Mouse (Mus musculus): ENCODE results near the gene Apoa5. TPM values are rescaled to one million over a fixed set of nuclear protein-coding genes. Genes with fewer than 3 reads are reported as not detected.

Apoa5 gene
- not detected in 2 replicates for polyA plus RNA-seq (2015; fragmentation: Nextera tagmentation; extraction: Ambion mirVana)

- H3K9me3 ChIP-seq (replicated peaks) = no peaks in the 10 kb centered on the region
- peaks cover 3% of the 10 kb centered on the region for H3K4me1 ChIP-seq
- no peak within 1 kb of the TSS for H3K9ac ChIP-seq (replicated peaks)
- 57% methylated on average over 7 of the region's 7 CpGs for WGBS
- H3K27ac ChIP-seq (replicated peaks) = no peak within 1 kb of the TSS
- peaks cover 25% of the 10 kb centered on the region for H3K27me3 ChIP-seq (replicated peaks)
- H3K4me3 ChIP-seq (replicated peaks) = no peak within 1 kb of the TSS
- ATAC-seq (ENCODE audit: low FRiP score) = no peak
- no peak within 1 kb of the TSS for H3K4me2 ChIP-seq
- H3K36me3 ChIP-seq = no peaks in the 10 kb centered on the region
Measured at GRCm38 (mm10) chr9:46268343-46268873, at the start of gene Apoa5. Apoa5 (plus strand) TSS chr9:46268633.

- Histone ChIP-seq H3K4me1 (no peaks in the 10 kb centered on the region), H3K9ac (replicated peaks) (no peak overlapping the region), H3K36me3 (peaks cover 49% of the 10 kb centered on the region), H3K4me2 (no peak overlapping the region), H3K27me3 (replicated peaks) (no peaks in the 10 kb centered on the region), H3K9me3 (replicated peaks) (no peaks in the 10 kb centered on the region), H3K4me3 (replicated peaks) (no peak overlapping the region), H3K27ac (replicated peaks) (no peak overlapping the region)
- 88% methylated on average over 6 of the region's 6 CpGs for WGBS
- ATAC-seq (ENCODE audit: low FRiP score) = no peak
Measured at GRCm38 (mm10) chr9:46223090-46223489, 45.3 kb upstream of the Apoa5 start.

DNA sequence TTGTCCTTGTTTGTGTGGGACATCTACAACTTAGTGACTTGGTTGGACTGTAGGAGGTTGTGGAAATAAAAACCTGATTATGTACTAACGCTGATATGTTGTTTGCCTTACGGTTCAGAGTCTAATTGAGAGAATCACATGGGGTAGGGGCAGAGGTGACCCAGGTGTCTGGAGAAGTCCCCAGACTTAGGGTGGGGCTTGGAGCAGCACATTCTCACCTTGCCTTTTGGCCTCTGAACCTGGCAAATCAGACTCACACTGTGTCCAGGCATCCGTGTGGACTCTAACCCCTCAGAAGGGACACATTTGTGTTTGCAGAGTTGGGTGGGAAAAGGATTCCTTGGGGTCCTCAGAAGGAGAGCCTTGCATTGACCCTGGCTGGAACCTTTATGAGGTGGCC, 44.3 kb upstream of the Apoa5 start:
- no peak for ATAC-seq (ENCODE audit: low FRiP score)
- Histone ChIP-seq H3K4me1 (no peaks in the 10 kb centered on the region), H3K4me2 (no peak overlapping the region), H3K9ac (replicated peaks) (no peak overlapping the region), H3K27me3 (replicated peaks) (no peaks in the 10 kb centered on the region), H3K36me3 (peaks cover 49% of the 10 kb centered on the region), H3K9me3 (replicated peaks) (no peaks in the 10 kb centered on the region), H3K4me3 (replicated peaks) (no peak overlapping the region), H3K27ac (replicated peaks) (no peak overlapping the region)
- WGBS = 92% methylated on average over 3 of the region's 3 CpGs

DNA sequence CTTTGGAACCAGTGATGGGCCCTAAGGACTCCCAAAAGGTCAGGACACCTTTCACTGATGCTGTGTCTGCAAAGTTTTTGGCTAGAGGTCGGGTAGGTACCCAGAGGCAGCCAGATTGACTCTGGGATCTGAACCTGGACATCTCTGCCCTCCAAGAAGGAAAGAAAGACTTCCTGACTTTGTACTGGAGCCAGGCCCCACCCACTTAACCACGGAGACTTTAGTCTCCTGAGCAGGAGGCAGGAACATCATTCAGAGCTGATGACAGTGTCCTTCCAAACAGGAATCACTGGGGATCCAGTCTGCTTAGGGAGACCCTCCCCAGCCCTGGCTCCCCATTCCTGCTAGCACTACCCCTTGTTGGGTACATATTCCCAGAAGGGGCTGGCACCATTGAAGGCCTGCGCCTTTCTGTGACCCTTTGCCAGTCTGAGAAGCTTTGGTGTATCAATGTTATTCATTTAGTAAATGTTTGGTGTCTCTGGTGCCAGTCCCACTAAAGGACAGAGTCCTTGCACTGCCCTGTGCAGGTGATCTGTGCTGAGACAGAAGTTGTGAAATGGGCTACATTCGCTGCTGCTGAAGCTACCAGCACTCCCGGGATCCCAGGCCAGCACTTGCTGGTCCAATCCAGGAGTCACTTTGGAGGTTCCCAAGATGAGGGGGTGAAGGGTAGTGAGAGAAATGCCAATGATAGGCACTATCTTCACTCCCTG, 43.3 kb upstream of the Apoa5 start:
- Histone ChIP-seq H3K4me3 (replicated peaks) (no peak overlapping the region), H3K27ac (replicated peaks) (no peak overlapping the region), H3K9me3 (replicated peaks) (no peaks in the 10 kb centered on the region), H3K9ac (replicated peaks) (no peak overlapping the region), H3K27me3 (replicated peaks) (no peaks in the 10 kb centered on the region), H3K4me2 (no peak overlapping the region), H3K4me1 (peaks cover 8% of the 10 kb centered on the region; the same call in 1 of the 2 replicates), H3K36me3 (peaks cover 43% of the 10 kb centered on the region)
- no peak for ATAC-seq (ENCODE audit: low FRiP score)
- 72% methylated on average over 5 of the region's 5 CpGs for WGBS

- Histone ChIP-seq H3K4me2 (no peak overlapping the region), H3K27ac (replicated peaks) (no peak overlapping the region), H3K4me3 (replicated peaks) (no peak overlapping the region), H3K27me3 (replicated peaks) (no peaks in the 10 kb centered on the region), H3K9me3 (replicated peaks) (no peaks in the 10 kb centered on the region), H3K4me1 (peaks cover 17% of the 10 kb centered on the region), H3K36me3 (peaks cover 24% of the 10 kb centered on the region), H3K9ac (replicated peaks) (no peak overlapping the region)
- 90% methylated on average over 3 of the region's 3 CpGs for WGBS
- no peak for ATAC-seq (ENCODE audit: low FRiP score)
Measured at GRCm38 (mm10) chr9:46227064-46227614, 41.3 kb upstream of the Apoa5 start.

DNA sequence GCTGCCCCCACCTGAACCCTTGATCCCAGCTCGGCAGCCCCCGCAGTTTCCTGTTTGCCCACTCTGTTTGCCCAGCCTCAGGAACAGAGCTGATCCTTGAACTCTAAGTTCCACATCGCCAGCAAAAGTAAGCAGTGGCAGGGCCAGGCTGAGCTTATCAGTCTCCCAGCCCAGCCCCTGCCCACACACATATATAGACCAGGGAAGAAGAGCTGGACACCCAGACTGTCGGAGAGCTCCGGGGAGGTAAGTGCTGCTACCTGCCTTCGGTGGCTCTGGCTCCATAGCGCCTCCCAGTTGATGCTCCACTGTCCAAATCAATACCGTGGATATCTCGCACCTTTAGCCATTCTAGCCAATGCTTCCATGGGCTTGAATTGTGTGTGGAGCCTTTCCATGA, 39.9 kb upstream of the Apoa5 start, which contains the start of gene Apoa1:
Gene Apoa1 (plus strand): TSS at position 90 of the 400 bp plus-strand sequence.
- H3K4me1 ChIP-seq = peaks cover 17% of the 10 kb centered on the region
- no peak for ATAC-seq (ENCODE audit: low FRiP score)
- no peaks in the 10 kb centered on the region for H3K27me3 ChIP-seq (replicated peaks)
- no peak within 1 kb of the TSS for H3K27ac ChIP-seq (replicated peaks)
- H3K9ac ChIP-seq (replicated peaks) = no peak within 1 kb of the TSS
- no peaks in the 10 kb centered on the region for H3K9me3 ChIP-seq (replicated peaks)
- peaks cover 12% of the 10 kb centered on the region for H3K36me3 ChIP-seq
- no peak within 1 kb of the TSS for H3K4me2 ChIP-seq
- WGBS = 74% methylated on average over 9 of the region's 9 CpGs
- no peak within 1 kb of the TSS for H3K4me3 ChIP-seq (replicated peaks)

- H3K9ac ChIP-seq (replicated peaks) = peak overlapping the region; percentile 61
- H3K36me3 ChIP-seq = 0 out of 2 replicates have a peak, but pooled peaks cover under 1% of the 10 kb centered on the region
- whole genome bisulfite sequencing = 16% methylated on average over 37 of the region's 37 CpGs
- peak overlapping the region; percentile 52 for H3K4me3 ChIP-seq (replicated peaks)
- H3K4me1 ChIP-seq = peaks cover 17% of the 10 kb centered on the region
- no peaks in the 10 kb centered on the region for H3K27me3 ChIP-seq (replicated peaks)
- peak overlapping the region; percentile 82 for H3K27ac ChIP-seq (replicated peaks)
- no peaks in the 10 kb centered on the region for H3K9me3 ChIP-seq (replicated peaks)
- ATAC-seq (ENCODE audit: low FRiP score) = peak; percentile 96
- peak overlapping the region; percentile 82 for H3K4me2 ChIP-seq
Measured at GRCm38 (mm10) chr9:46229573-46230449, 38.6 kb upstream of the Apoa5 start.

DNA sequence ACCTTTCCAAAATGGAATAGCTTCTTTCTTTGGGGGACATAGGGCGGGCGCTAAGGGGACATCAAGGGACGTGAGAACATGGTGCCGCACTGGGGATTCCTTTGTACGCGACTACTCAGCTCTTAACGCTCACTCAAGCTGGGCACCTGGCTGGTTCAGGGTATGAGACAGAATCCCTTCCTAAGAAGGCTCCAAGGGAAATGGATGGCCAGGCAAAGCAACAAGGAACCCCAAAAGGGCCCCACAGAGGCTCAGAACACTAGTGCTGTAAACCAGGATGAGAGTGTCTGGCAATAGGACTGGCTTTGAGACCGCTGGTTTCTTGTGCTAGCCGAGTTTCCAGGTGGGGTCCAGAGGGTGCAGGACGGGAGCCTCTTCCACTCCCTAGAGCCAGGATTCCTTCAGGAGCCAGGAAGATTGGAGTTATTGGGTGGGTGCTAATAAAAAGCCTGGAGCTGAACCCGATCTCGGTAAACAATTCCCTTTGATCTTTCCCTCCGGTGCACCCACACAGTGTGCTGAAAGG, 37.9 kb upstream of the Apoa5 start:
- Histone ChIP-seq H3K4me3 (replicated peaks) (peak overlapping the region; percentile 52), H3K4me1 (peaks cover 17% of the 10 kb centered on the region), H3K27ac (replicated peaks) (peak overlapping the region; percentile 82), H3K36me3 (no peaks in the 10 kb centered on the region), H3K27me3 (replicated peaks) (no peaks in the 10 kb centered on the region), H3K9ac (replicated peaks) (peak overlapping the region; percentile 61), H3K4me2 (peak overlapping the region; percentile 82), H3K9me3 (replicated peaks) (no peaks in the 10 kb centered on the region)
- WGBS = 17% methylated on average over 13 of the region's 13 CpGs
- peak; percentile 72 for ATAC-seq (ENCODE audit: low FRiP score)

DNA sequence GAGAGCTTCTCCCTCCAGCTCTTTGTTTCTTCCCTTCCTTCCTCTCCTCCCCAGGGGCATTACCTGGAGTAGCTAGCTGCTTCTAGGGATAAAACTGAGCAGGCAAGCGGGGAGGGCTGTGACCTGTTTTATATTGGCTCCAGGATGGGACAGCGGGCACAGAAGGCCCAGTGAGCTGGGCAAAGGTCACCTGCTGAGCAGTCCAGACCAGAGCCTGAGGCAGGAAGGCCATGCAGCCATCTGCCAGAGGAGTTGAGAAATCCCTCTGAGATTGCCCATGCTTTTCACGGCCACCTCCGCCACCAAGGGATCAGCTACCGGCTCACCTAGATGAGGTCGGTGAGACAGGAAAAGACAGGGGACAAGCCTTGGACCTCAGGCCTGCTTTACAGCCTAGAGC, 33.2 kb upstream of the Apoa5 start:
- 87% methylated on average over 6 of the region's 6 CpGs for WGBS
- ATAC-seq (ENCODE audit: low FRiP score) = no peak
- Histone ChIP-seq H3K27me3 (replicated peaks) (no peaks in the 10 kb centered on the region), H3K27ac (replicated peaks) (no peak overlapping the region), H3K9me3 (replicated peaks) (no peaks in the 10 kb centered on the region), H3K9ac (replicated peaks) (no peak overlapping the region), H3K4me3 (replicated peaks) (no peak overlapping the region), H3K4me1 (peaks cover 8% of the 10 kb centered on the region), H3K36me3 (no peaks in the 10 kb centered on the region), H3K4me2 (no peak overlapping the region)

GRCm38 (mm10) chr9:46235596-46235648, 33.0 kb upstream of the Apoa5 start, which contains the start of gene Apoc3:
Apoc3 (minus strand) TSS chr9:46235636.
- peaks cover 5% of the 10 kb centered on the region for H3K4me1 ChIP-seq
- ATAC-seq (ENCODE audit: low FRiP score) = no peak
- no peak within 1 kb of the TSS for H3K9ac ChIP-seq (replicated peaks)
- H3K4me2 ChIP-seq = no peak within 1 kb of the TSS
- no peaks in the 10 kb centered on the region for H3K9me3 ChIP-seq (replicated peaks)
- no peak within 1 kb of the TSS for H3K27ac ChIP-seq (replicated peaks)
- no peaks in the 10 kb centered on the region for H3K36me3 ChIP-seq
- H3K27me3 ChIP-seq (replicated peaks) = no peaks in the 10 kb centered on the region
- no peak within 1 kb of the TSS for H3K4me3 ChIP-seq (replicated peaks)

DNA sequence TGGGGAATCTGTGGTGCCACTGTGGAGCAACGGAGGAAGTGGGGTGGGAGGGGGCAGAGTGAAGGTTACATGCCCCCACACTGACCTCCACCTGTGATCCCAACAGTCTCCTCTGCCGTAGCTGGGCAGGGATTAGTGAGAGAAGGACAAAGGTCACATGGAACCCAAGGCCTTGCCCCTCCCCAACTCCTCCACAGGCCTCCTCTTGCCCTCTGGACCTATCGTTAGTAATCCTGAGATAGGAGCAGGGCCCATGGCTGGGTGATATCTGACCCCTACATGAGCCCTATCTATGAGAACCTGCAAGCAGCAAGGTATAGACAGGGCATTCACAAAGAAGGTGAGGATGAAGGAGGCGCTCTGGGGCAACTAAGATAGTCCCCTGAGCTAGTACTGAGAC, 32.8 kb upstream of the Apoa5 start:
- Histone ChIP-seq H3K27me3 (replicated peaks) (no peaks in the 10 kb centered on the region), H3K36me3 (no peaks in the 10 kb centered on the region), H3K9me3 (replicated peaks) (no peaks in the 10 kb centered on the region)

More for the DNA sequence above, 32.8 kb upstream of the Apoa5 start:
- peaks cover 3% of the 10 kb centered on the region for H3K4me1 ChIP-seq
- WGBS = 74% methylated on average over 4 of the region's 4 CpGs
- no peak for ATAC-seq (ENCODE audit: low FRiP score)
- no peak overlapping the region for H3K27ac ChIP-seq (replicated peaks)
- no peak overlapping the region for H3K9ac ChIP-seq (replicated peaks)
- H3K4me3 ChIP-seq (replicated peaks) = no peak overlapping the region
- H3K4me2 ChIP-seq = no peak overlapping the region
